Mouse (Mus musculus) midbrain, embryonic 10.5 days (tissue): ENCODE measurements around the gene Gm14085. TPM values are rescaled to one million over a fixed set of nuclear protein-coding genes. Genes with fewer than 3 reads are reported as not detected.

Experiments used
- DNase-seq: peaks from one replicate; pipeline ENCODE4 v3.0.0-alpha.2; 2017; ENCODE audit warnings: low spot score
- H3K27ac ChIP-seq: fragments of 300-500 bp; sonication (generic); replicated peaks from 2 replicates; pipeline ENCODE4 v1.5.1; 2016; ENCODE audit warnings: mild to moderate bottlenecking
- H3K27me3 ChIP-seq: fragments of 300-500 bp; sonication (generic); 2 replicates; pipeline ENCODE4 v1.6.1; 2016; ENCODE audit warnings: low read depth, mild to moderate bottlenecking; ENCODE audit not compliant: poor library complexity, severe bottlenecking
- H3K36me3 ChIP-seq: fragments of 300-500 bp; sonication (generic); 2 replicates; pipeline ENCODE4 v1.6.1; 2016; ENCODE audit warnings: mild to moderate bottlenecking, moderate library complexity
- H3K4me1 ChIP-seq: fragments of 300-500 bp; sonication (generic); 2 replicates; pipeline ENCODE4 v1.6.1; 2016
- H3K4me3 ChIP-seq: fragments of 300-500 bp; sonication (generic); 2 replicates; pipeline ENCODE4 v1.5.1; 2016; ENCODE audit warnings: mild to moderate bottlenecking, moderate library complexity
- H3K9me3 ChIP-seq: fragments of 300-500 bp; sonication (generic); replicated peaks from 2 replicates; pipeline ENCODE4 v1.6.1; 2016; ENCODE audit warnings: mild to moderate bottlenecking
- WGBS: fragments of 180-500 bp; shearing (Covaris S2); methylation state at CpG from one replicate; pipeline ENCODE4 v1.1.7; 2016; 5-methylcytosine and 5-hydroxymethylcytosine counted together
- polyA plus RNA-seq: library from polyadenylated mRNA; unstranded; fragments of >200 nt; fragmentation: Nextera tagmentation; extraction: Ambion mirVana; gene quantifications from 2 replicates; pipeline ENCODE4 v1.2.1, GENCODE M21; 2016

Gene Gm14085
- polyA plus RNA-seq, 1 experiment from 2014 or later: not detected

DNA sequence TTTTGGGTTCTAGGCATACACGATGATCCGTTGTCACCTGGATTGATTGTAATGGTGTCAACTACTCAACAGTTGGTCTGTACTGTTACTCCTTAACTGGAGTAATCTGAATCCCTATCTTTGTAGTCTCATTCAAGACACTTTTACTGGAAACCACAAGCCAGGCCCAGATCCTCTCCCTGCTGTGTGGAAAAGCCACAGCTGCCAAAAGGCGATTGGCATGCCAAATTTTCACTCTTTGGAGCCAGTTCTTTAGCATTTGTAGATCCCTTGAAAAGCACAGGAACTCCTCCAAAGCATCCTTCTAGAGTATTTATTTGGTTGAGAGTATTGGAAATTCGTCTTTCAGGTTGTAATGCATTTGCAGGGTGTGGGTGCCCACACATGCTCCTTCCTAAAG lies 86.6 kb downstream of the Gm14085 start:
- 81% methylated on average over 4 of the region's 4 CpGs for WGBS
- H3K4me3 ChIP-seq: no peak overlapping the region
- no peaks in the 10 kb centered on the region for H3K4me1 ChIP-seq
- no peaks in the 10 kb centered on the region for H3K36me3 ChIP-seq
- DNase-seq: no peak
- no peaks in the 10 kb centered on the region for H3K9me3 ChIP-seq
- H3K27me3 ChIP-seq: no peaks in the 10 kb centered on the region
- no peak overlapping the region for H3K27ac ChIP-seq

DNA sequence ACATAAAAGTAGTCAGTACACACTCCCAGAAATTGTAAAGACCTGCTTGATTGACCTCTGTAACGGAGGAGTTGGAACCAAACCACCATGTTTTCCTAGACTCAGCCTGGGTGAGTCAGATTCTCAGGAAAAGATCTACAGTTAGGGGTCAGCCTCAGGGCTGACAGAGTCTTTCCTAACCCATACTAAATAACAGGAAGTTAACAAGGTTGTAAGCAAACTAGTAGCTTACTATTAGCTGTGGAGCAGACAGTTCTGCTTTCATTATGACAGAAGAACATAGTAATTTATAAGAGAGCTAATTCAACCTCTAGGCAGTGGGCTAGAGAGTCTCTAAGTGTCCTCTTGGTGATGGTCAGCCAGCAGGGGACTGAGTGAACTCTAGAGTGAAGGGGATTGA lies 87.7 kb downstream of the Gm14085 start:
- Histone ChIP-seq H3K36me3 (no peaks in the 10 kb centered on the region), H3K27me3 (no peaks in the 10 kb centered on the region), H3K9me3 (no peaks in the 10 kb centered on the region), H3K27ac (no peak overlapping the region), H3K4me3 (no peak overlapping the region), H3K4me1 (no peaks in the 10 kb centered on the region)
- no peak for DNase-seq
- WGBS: 82% methylated on average over 1 of the region's 1 CpGs

DNA sequence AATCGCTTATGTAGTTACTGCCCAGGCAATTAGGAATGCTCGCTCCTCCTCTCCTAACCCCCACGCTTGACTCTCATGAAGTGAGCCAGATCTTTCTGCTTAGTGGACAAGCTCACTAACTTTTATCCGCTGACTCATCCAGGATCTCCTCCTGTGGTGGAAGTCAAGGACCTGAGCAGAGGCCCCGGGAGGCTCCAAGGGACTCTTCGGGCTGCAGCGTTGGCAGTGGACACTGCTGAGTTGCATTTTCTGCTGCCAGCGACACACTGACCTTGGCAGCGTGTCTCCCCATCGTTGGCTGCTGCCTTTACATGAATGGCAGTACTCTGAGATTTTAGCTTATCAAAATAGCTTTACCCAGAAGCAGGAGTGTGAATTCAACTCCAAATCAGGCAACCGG lies 90.7 kb downstream of the Gm14085 start:
- DNase-seq: no peak
- Histone ChIP-seq H3K9me3 (no peaks in the 10 kb centered on the region), H3K36me3 (no peaks in the 10 kb centered on the region), H3K27me3 (no peaks in the 10 kb centered on the region), H3K4me1 (no peaks in the 10 kb centered on the region), H3K4me3 (no peak overlapping the region), H3K27ac (no peak overlapping the region)
- 86% methylated on average over 11 of the region's 11 CpGs for WGBS

DNA sequence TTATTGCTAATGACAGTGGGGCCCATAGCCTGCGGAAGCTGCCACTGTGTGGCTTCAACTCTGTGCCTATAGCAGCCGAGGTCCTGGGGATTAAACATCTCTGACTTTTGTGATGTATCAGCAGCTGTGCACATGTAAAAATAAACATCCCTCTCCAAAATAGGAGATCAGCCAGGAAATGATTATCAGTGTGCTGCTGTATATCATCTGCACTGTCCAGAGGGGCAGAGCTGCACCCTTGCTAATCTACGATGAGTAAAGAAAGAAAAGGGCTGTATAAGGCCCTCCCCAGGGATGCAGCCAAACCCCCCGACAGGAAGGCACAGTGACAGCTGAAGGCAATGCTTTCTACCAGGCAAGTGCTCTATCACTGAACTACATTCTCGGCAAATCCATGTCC lies 91.6 kb downstream of the Gm14085 start:
- WGBS: 70% methylated on average over 5 of the region's 5 CpGs

DNA sequence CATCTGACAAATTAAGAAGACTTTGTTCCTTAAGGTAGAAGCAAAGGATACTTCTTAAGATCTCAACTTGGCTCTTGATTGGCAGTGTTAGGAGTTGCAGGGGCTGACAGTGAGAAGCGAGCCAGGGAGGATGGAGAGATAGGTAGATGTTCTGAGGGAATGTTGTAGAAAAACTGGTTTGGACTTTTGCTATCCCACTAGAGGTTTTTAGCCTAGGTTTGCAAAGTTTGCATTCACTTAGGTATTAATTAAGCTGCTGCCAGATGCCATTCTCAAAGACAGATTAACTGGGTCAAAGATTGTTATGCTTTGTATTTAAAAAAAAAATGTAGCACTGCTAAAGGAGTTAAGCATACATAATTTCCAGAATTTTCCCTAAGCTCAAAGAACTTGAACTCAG lies 92.6 kb downstream of the Gm14085 start:
- no peak for DNase-seq
- no peaks in the 10 kb centered on the region for H3K9me3 ChIP-seq
- H3K27me3 ChIP-seq: no peaks in the 10 kb centered on the region
- no peak overlapping the region for H3K27ac ChIP-seq
- H3K36me3 ChIP-seq: no peaks in the 10 kb centered on the region
- H3K4me1 ChIP-seq: no peaks in the 10 kb centered on the region
- 82% methylated on average over 1 of the region's 1 CpGs for WGBS
- no peak overlapping the region for H3K4me3 ChIP-seq

More for the DNA sequence above, 91.6 kb downstream of the Gm14085 start:
- Histone ChIP-seq H3K36me3 (no peaks in the 10 kb centered on the region), H3K9me3 (no peaks in the 10 kb centered on the region), H3K27ac (no peak overlapping the region), H3K4me3 (no peak overlapping the region), H3K27me3 (no peaks in the 10 kb centered on the region), H3K4me1 (no peaks in the 10 kb centered on the region)
- no peak for DNase-seq

Other genes starting within 250 kb of the Gm14085 start
- not detected in 2 replicates for gene Duox2, start 186.5 kb upstream of the Gm14085 start, polyA plus RNA-seq
- not detected in 2 replicates for gene Duoxa2, start 186.0 kb upstream of the Gm14085 start, polyA plus RNA-seq
- gene Duoxa1, start 171.2 kb upstream of the Gm14085 start, polyA plus RNA-seq: not detected in 2 replicates
- gene Duox1, start 169.3 kb upstream of the Gm14085 start, polyA plus RNA-seq: 0.02 TPM in 2 replicates
- gene Shf, start 115.8 kb upstream of the Gm14085 start, polyA plus RNA-seq: 5.8 and 7.9 TPM in 2 replicates
- gene Slc28a2, start 58.5 kb upstream of the Gm14085 start, polyA plus RNA-seq: not detected in 2 replicates
- 20.5 and 21.5 TPM in 2 replicates for gene Gatm, start 126.4 kb downstream of the Gm14085 start, polyA plus RNA-seq
- 0.35 and 0.41 TPM in 2 replicates for gene AA467197, start 152.0 kb downstream of the Gm14085 start, polyA plus RNA-seq
- gene Slc30a4, start 217.7 kb downstream of the Gm14085 start, polyA plus RNA-seq: 3.3 and 4.1 TPM in 2 replicates